In genomic region chr6:112176344-112176743, GRCm38 (mm10) we compare ENCODE assay signal across 19 mouse cellular contexts.
DNase-seq lines count a peak whose midpoint lies in the region; ATAC-seq and TF ChIP-seq lines count a peak whose summit lies in the region.
"Had no signal": no experiment of that assay in that cellular context is flagged by ENCODE, and none has a peak within 500 bp of the region (broad histone marks: within the 10 kb centered on the region; RNA-seq: fewer than 3 reads in every experiment).

No protein-coding gene starts in this region.

- H3K9me3 ChIP-seq in heart, embryonic 10.5 days, result peaks cover 3% of the 10 kb centered on the region; the same call in 1 of the 2 replicates
- no peaks in the 10 kb centered on the region for H3K9me3 ChIP-seq in midbrain, embryonic 11.5 days (ENCODE audit: control insufficient read depth, low read length)
- H3K9me3 ChIP-seq in midbrain, postnatal 0 days (ENCODE audit: low read length), result no peaks in the 10 kb centered on the region
- no peaks in the 10 kb centered on the region; the same call in 1 of the 2 replicates for H3K9me3 ChIP-seq in hindbrain, embryonic 12.5 days (replicated peaks)
- H3K9me3 ChIP-seq: limb, embryonic 15.5 days had no signal

- H3K4me3 ChIP-seq in heart, embryonic 10.5 days, result no peak overlapping the region
- no peak overlapping the region for H3K4me3 ChIP-seq in midbrain, embryonic 11.5 days (ENCODE audit: low read depth, low read length)
- H3K4me3 ChIP-seq in midbrain, postnatal 0 days (ENCODE audit: low read depth, low read length), result no peak overlapping the region
- no peak overlapping the region for H3K4me3 ChIP-seq in hindbrain, embryonic 12.5 days
- H3K4me3 ChIP-seq: gastrocnemius, adult 2 months; limb, embryonic 15.5 days had no signal

- WGBS in heart, embryonic 10.5 days, result 17% methylated on average over 2 of the region's 2 CpGs
- WGBS in midbrain, embryonic 11.5 days, result 27% methylated on average over 2 of the region's 2 CpGs
- 34% methylated on average over 2 of the region's 2 CpGs for WGBS in midbrain, postnatal 0 days
- 27% methylated on average over 2 of the region's 2 CpGs for WGBS in hindbrain, embryonic 12.5 days

- peak; percentile 35; the same call in 1 of the 2 replicates for ATAC-seq in midbrain, embryonic 11.5 days (ENCODE audit: low FRiP score)
- ATAC-seq in midbrain, postnatal 0 days (ENCODE audit: low FRiP score), result no peak
- ATAC-seq in hindbrain, embryonic 12.5 days (ENCODE audit: low FRiP score), result no peak

- no peaks in the 10 kb centered on the region for H3K27me3 ChIP-seq in heart, embryonic 10.5 days (ENCODE audit: insufficient read depth, poor library complexity, severe bottlenecking)
- no peaks in the 10 kb centered on the region for H3K27me3 ChIP-seq in midbrain, embryonic 11.5 days (ENCODE audit: control insufficient read depth, insufficient read depth, low read length)
- no peaks in the 10 kb centered on the region for H3K27me3 ChIP-seq in midbrain, postnatal 0 days (ENCODE audit: insufficient read depth, low read length)
- no peaks in the 10 kb centered on the region for H3K27me3 ChIP-seq in hindbrain, embryonic 12.5 days
- H3K27me3 ChIP-seq: limb, embryonic 15.5 days had no signal

- no peak overlapping the region for H3K4me2 ChIP-seq in midbrain, embryonic 11.5 days
- no peak overlapping the region for H3K4me2 ChIP-seq in midbrain, postnatal 0 days (ENCODE audit: low read depth, low read length, poor library complexity, severe bottlenecking)
- H3K4me2 ChIP-seq in hindbrain, embryonic 12.5 days (replicated peaks), result no peak overlapping the region
- H3K4me2 ChIP-seq: limb, embryonic 15.5 days; lung, embryonic 14.5 days had no signal

- H3K4me1 ChIP-seq in heart, embryonic 10.5 days, result peaks cover 9% of the 10 kb centered on the region; the same call in 1 of the 2 replicates
- no peaks in the 10 kb centered on the region for H3K4me1 ChIP-seq in midbrain, embryonic 11.5 days (ENCODE audit: control insufficient read depth, insufficient read depth, low read length)
- H3K4me1 ChIP-seq in midbrain, postnatal 0 days (ENCODE audit: insufficient read depth, low read length), result no peaks in the 10 kb centered on the region
- 0 out of 2 replicates have a peak, but pooled peaks cover 2% of the 10 kb centered on the region for H3K4me1 ChIP-seq in hindbrain, embryonic 12.5 days
- H3K4me1 ChIP-seq: limb, embryonic 15.5 days had no signal

- no peak for DNase-seq in heart, embryonic 10.5 days (ENCODE audit: low spot score)
- DNase-seq in heart, postnatal 25 days (ENCODE audit: low spot score), result no peak
- no peak for DNase-seq in midbrain, embryonic 11.5 days (ENCODE audit: low spot score, missing footprints)
- DNase-seq in midbrain, postnatal 0 days (ENCODE audit: low spot score), result no peak
- peak; percentile 68 for DNase-seq in ZHBTc4 (ENCODE audit: low read depth, low spot score)
- no peak for DNase-seq in right cerebral cortex, adult 18-20 months
- DNase-seq: adrenal gland, postnatal 10 days; cerebellum, adult 8-10 months; gastrocnemius, adult 2 months; heart, postnatal 4 days; kidney, adult 8-10 months; kidney, postnatal 14 days; left cerebral cortex, postnatal 4 days; lung, embryonic 14.5 days; right cerebral cortex, postnatal 25 days; spleen, adult 18-20 months had no signal

- no peaks in the 10 kb centered on the region for H3K36me3 ChIP-seq in heart, embryonic 10.5 days
- H3K36me3 ChIP-seq in midbrain, embryonic 11.5 days (ENCODE audit: control insufficient read depth, insufficient read depth, low read length), result no peaks in the 10 kb centered on the region
- H3K36me3 ChIP-seq in midbrain, postnatal 0 days (ENCODE audit: insufficient read depth, low read length), result no peaks in the 10 kb centered on the region
- no peaks in the 10 kb centered on the region for H3K36me3 ChIP-seq in hindbrain, embryonic 12.5 days
- H3K36me3 ChIP-seq: limb, embryonic 15.5 days had no signal

- intact Hi-C loops in heart, postnatal 25 days (cut with DNase I), result no loop called here

- no peak overlapping the region for H3K9ac ChIP-seq in midbrain, embryonic 11.5 days (ENCODE audit: low read length)
- H3K9ac ChIP-seq in midbrain, postnatal 0 days (replicated peaks; ENCODE audit: low read length, poor library complexity, severe bottlenecking), result no peak overlapping the region
- no peak overlapping the region for H3K9ac ChIP-seq in hindbrain, embryonic 12.5 days
- H3K9ac ChIP-seq: limb, embryonic 15.5 days; liver, embryonic 14.5 days; lung, embryonic 14.5 days had no signal

- TF ChIP-seq CTCF in midbrain, postnatal 0 days (IDR thresholded peaks at IDR 0.05), result no peak

- 0 out of 2 replicates have a peak overlapping the region, but pooled peaks have one; percentile 36 for H3K27ac ChIP-seq in heart, embryonic 10.5 days
- no peak overlapping the region for H3K27ac ChIP-seq in midbrain, embryonic 11.5 days (ENCODE audit: low read depth, low read length)
- no peak overlapping the region for H3K27ac ChIP-seq in midbrain, postnatal 0 days (ENCODE audit: low read depth, low read length)
- no peak overlapping the region for H3K27ac ChIP-seq in hindbrain, embryonic 12.5 days
- H3K27ac ChIP-seq: gastrocnemius, adult 2 months; limb, embryonic 15.5 days; liver, embryonic 14.5 days had no signal
